Mouse (Mus musculus): ENCODE measurements around the gene Ctu1.
"Not testable (repeated sequence)": the region's sequence is repeated elsewhere in the genome, so short reads cannot be mapped to it uniquely, and the experiment has no call there.

Ctu1 gene

DNA sequence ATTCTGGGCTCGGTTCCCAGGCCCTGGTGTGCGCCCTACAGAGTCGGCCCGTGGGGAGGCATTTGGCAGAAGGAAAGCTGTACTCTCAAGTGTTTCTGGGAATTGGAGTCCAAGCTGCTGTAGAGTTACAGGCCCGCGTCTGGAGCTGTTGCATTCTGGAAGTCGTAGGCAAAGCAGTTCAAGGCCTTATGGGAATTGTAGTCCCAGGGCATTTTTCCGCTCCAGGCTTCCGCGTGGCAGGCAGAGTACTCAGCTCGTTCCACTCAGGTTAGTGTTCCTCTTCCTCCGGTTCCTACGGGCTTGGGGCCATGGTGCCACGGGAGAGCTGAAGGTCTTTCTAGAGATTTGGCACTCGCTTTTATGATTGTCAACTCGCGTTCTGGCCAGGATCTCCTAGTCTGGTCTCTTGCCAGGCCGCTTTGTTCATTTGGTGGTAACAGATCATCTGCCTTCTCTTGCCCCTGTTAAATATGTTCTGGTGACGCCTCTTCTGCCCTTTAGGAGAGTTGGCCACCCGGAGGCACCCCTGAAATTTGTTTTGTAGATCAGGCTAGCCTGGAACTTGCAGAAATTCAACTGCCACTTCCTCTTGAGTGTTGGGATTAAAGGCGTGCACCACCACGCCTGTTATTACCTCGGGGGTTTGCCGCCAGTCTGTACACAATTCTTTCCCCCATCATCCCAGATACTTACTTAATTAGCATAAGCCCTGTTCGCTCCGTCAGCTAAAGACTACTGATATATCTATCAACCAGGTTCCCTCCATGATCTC lies at the start of gene Ctu1:
Gene Ctu1 (plus strand): TSS at position 208 of the 772 bp plus-strand sequence.
- DNase-seq (ENCODE audit: low spot score in 2 of 2), result peak; percentile 66 to 90

DNA sequence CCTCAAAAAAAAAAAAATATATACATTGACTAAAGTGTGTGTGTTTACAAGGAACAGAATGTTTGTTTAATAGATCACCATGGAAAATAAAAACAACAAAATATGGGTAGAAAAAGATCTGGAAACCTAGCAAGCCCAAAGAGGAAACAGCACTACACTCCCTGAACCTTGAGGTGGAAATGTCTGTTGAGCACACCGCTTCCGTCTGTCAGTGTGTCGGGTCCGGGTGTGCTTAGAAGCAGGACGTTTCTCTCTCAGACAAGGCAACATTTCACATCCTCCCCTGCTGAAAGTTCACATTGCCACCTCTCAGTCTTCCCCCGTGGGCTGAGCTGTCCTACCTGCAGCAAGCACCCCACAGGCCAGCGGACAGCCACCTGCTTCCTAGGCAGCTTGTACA lies 48.9 kb upstream of the Ctu1 start:
- DNase-seq (ENCODE audit: low spot score in 2 of 2), result no peak

DNA sequence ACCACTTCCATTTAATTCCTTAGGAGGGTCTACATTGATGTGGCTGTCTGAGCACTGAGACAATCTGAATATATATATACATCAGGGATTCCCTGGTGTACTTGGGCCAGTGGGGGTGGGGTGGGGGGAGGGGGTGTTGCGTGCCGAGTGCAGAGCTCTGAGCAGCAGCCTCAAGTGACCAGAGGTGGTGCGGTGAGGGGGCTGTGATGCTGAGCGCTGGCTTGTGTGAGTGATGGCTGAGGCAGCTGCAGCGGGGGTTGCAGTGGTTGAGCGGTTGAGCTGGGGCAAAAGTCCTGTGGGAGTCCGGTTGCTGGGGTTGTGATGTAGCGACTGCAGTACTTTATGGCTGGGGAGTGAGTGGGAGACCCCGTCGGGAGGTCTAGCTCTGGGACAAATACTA lies 48.0 kb upstream of the Ctu1 start:
- DNase-seq (ENCODE audit: low spot score in 2 of 2), result no peak

DNA sequence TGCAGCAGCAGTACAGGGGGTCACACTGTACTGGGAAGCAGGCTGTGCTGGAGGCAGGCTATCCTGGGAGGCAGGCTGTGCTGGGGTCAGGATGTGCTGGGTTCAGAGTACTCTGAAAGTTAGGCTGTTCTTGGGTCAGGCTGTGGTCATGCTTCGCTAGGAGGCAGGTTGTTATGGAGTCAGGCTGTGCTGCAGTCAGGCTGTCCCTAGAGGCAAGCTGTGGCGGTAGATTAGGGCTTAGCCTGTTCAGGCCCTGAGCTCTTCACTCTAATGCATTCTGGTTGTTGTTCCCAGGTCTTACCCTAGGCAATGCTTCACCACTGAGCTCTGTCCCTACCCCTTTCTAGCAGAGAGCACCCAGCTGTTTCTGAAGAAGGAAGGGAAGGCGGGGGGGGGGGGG lies 46.8 kb upstream of the Ctu1 start:
- no peak for DNase-seq (ENCODE audit: low spot score in 2 of 2)

DNA sequence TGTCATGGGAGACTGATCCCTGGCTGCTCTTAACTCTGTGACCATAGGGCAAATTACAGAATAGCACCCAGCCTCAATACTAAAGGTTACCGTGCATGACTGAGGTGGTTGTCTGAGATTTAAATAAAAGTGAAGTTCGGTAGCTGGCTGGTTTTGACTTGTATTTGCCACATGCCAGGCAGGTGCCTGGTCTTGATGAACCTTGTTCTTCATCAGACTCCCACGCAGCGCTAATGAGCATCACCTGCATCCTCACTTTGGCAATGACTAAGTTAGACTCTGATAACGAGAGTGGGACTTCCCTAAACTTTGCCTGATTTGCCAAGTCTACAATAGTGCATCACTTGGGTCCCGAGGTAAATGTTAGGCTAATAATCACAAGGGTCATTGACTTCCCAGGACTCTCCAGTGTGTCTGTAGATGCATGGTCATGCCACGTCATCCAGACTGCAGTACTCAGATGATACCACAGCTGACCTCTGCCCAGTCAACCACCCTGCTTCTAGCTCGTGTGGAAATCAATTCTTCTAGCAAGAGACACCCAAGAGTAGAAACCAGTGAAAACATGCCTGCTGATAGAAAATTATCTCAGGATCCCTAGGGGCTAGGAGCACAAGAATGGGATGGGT lies 45.9 kb upstream of the Ctu1 start:
- DNase-seq (ENCODE audit: low spot score in 2 of 2), result no peak

DNA sequence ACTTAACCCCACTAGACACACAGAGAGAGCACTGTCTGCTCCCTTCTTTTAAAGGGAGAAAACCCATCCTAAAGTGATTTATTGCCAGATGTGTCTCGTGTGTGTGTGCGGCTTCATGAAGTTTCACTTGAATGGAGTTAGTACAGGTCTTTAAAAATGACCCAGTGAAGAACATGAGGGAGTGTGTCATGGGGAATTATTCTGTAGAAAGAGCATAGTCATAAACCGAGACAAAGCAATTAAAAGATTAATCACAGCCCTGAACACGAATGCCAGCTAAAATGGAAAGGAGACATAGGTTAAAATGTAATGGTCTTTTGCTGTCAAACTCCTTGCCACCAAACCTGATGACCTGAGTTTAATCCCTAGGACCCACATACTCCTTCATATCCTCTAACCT lies 37.9 kb upstream of the Ctu1 start:
- no peak for DNase-seq (ENCODE audit: low spot score in 2 of 2)

DNA sequence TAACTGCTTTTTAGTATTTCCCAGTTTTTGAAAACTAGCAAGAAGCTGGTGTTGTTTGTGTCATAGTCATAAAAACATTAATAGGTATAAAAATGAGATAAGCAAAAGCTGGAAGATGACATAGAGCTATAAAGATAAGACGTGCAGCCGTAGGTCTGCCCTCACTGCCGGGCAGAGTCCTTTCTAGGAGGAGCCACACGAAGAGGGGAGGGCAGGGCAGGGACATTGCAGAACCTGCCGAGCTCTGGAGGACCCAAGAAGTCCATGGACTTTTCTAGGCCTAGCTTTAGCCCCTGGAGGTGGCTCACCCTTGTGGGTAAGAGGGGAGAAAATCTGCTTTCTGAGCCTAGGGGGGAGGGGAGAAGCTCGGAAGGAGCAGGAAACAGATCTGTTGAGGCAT lies 37.3 kb upstream of the Ctu1 start, which contains the start of gene Ceacam18:
Gene Ceacam18 (plus strand): TSS at position 208 of the 400 bp plus-strand sequence.
- DNase-seq (ENCODE audit: low spot score in 2 of 2), result no peak

DNA sequence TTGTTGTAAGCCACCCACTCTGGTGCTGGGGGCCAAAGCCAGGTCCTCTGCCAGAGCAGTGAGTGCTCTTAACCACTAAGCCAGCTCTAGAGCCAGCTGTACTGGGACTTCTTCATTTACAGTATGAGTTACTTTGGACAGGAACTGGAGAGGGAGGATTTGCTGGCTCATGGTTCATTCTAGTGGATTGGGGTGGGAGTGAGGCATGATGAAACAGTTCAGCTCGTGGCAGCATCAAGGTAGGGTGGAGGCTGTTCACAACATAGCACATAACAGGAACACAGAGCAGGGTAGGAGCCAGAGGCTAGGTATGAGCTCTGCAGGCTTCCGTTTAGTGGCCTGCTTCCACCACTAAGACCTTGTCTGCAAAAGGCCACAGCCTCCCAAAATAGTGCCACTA lies 35.6 kb upstream of the Ctu1 start:
- no peak for DNase-seq (ENCODE audit: low spot score in 2 of 2)

DNA sequence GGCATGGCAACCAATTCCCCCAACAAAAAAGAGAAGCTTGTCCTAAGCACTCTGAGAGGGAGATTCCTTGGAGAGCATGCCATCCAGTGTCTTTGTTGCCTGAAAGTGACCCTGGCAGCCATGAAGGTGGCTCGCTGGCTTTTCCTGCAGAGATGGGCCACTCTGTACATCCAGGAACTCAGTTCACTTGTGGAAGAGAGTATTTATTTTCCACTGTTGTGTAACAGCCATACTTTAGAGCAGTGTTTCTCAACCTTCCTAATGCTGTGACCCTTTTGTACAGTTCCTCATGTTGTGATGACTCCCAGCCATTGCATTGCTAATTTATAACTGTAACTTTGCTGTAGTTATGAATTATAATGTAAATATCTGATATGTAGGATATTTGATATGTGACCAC lies 34.7 kb upstream of the Ctu1 start:
- no peak for DNase-seq (ENCODE audit: low spot score in 2 of 2)

DNA sequence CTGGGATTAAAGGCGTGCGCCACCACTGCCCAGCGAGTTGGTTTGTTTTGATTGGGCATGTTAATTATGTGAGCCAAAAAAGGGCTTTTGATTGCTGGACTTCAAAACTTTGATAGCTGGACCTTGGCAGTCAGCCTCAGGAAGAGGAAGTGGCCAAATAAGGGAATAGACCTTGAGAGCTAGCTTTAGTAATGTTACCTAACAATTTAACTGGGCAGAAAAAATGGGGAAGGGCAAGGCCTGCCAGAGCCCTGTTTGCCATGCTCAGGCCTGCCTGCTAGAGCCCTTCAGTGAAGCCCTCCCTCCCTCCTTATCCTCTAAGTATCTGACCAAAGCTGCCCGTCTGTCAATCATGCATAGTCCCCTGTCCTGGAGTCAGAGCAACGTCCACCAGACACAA lies 29.2 kb upstream of the Ctu1 start:
- DNase-seq (ENCODE audit: low spot score in 2 of 2), result no peak

DNA sequence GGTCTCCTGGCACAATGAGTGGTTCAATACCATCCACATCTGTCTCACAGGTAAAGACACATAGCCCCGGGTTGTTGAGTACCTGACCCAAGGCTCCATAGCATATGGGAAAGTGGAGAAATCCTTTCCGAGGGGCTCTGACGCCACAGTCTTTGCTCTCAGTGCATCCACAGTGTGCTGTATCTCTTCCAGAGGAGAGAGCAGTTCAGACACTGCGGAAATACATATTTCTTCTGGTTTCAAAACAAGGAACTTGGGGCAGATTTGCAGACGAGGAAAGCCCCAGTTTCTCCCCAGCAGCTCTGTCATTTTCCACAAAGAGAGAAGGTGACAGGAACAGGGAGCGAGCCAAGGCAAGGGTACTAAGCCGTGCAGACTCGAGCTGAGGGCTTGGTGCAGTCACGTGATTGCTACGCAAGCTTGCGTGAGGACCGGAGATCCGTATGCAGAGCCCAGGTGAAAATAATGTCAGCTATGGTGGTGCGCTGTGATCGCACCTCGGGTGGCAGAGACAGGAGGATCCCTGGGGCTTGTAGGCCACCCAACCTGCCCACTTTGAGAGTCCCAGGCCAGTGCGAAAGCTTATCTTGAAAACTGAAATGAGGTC lies 28.7 kb upstream of the Ctu1 start:
- DNase-seq (ENCODE audit: low spot score in 2 of 2), result no peak

DNA sequence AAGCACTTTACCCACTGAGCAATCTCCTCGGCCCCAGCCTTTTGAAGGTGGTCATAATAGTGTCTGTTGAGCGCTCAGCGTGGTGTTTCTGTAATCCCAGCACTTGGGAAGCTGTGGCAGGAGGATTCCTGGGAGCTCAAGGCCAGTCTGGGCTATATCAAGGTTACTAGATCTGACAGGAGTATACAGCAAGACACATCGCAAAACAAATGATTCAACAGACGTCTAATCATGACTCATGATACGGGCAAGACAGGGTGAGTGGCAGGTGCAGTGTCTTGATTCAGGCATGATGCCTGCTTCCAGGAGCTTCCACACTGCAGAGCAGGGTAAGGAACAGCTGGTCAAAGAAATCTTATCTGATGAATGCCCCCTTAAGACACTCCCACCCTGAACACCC lies 19.1 kb upstream of the Ctu1 start:
- DNase-seq (ENCODE audit: low spot score in 2 of 2), result no peak

DNA sequence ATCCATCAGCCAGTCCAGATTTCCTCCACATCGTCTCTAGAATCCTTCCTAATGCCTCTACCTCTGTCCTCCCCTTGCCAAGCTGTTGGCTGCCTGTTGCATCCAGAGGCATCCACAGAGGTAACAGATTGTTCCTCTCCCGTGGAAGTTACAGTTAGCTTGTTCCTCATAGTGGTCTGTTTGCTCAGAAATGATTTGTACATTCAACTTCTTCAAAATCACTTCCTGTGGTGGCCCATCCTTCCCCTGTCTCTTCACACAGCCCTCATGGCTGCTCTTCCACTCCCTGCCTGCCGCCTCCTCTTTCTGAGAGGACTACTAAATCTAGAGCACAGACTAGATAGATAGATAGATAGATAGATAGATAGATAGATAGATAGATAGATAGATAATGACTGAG lies 17.3 kb upstream of the Ctu1 start:
- no peak for DNase-seq (ENCODE audit: low spot score in 2 of 2)

DNA sequence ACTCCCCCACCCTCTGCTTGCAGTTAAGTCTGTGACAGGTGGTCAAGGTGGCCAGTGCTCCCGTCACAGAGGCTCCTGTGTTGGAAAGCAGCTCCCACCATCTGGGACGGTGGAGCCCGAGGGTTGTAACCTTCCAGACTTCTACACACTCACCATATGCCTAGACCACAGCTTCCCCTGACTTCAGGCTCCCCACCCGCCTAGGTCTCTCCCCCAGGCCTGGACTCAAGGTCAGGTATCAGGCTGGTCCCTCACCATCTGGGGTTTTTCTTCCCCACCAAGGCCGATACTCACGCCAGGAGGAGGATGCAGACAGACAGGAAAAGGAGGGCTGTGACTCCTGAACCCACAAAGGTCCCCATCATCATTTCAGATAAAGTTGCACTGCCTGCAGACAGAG lies 15.6 kb upstream of the Ctu1 start:
- no peak for DNase-seq (ENCODE audit: low spot score in 2 of 2)

DNA sequence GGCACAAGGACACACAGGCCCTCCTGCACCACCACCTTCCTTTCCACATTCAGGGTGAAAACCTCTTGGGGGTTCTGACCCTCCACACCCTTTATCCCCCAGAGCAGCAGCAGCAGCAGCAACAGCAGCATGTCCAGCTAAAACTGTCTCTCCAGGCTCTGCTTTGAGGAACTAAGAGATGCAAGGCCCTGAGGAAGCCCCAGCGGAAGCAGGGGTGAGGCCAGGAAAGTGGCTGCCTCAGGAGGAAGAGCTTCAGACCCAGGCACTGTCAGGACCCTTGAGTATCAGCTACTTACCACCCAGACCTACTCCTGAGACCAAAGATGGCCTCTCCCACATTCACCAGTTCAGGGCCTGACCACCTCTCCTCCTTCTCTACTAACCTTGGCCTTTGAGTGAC lies 11.8 kb upstream of the Ctu1 start, which contains the start of gene Siglece:
Gene Siglece (minus strand): TSS at position 160 of the 400 bp plus-strand sequence.
- no peak for DNase-seq (ENCODE audit: low spot score in 2 of 2)

DNA sequence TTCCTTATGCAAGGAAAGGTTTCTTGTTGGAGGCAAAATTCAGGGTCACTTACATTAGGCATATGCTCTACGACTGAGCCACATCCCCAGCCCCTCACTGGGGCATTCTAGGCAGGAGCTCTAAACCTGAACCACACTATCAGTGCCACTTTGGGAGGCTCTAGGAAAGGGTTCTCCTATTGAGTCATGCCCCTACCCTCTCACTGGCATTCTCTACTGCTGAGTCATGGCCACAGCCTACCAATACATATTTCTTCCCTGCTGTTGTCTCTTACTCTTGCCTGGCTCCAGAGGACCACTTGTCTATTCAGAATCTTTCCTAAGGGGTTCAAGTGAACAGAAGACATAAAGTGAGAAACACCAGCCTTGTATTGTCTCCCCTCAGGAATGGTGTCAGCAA lies 9.0 kb upstream of the Ctu1 start:
- no peak for DNase-seq (ENCODE audit: low spot score in 2 of 2)

DNA sequence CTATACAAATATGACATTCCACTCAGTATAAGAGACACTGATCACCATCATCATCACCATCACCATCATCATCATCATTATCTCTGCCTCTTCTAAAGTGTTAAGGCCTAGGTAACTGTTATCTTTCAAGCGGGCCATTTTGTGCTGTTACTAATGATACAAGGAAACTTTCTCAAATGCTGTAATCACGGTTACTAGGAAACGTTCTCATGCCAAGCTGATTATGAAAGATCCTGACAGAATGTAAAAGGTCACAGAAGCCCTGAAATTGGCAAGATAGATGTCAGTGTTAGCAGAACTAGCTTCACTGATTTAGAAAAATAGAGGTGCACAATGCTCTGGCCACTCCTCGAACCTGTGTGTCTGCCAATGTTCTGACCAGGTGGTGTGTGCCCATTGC lies 4.6 kb upstream of the Ctu1 start:
- DNase-seq (ENCODE audit: low spot score in 2 of 2), result not testable (repeated sequence)

DNA sequence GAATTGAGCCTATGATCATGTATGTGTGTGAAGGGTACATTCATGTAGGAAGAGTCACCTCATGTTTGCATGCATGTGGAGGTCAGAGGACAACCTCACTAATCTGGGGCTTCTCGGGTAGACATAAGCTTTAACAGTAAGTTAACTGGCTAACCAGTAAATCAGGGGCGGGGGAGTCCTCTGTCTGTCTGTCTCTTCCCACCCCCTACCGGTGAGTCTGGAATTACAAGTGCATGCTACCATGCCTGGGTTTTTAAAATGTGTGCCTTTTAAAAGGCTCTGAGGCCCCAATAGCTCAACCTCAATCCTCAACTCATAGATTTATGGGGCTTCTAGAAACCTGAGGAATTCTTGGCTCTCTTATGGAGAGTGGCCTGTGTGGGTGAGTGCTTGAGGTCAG lies 3.2 kb upstream of the Ctu1 start:
- no peak for DNase-seq (ENCODE audit: low spot score in 2 of 2)

DNA sequence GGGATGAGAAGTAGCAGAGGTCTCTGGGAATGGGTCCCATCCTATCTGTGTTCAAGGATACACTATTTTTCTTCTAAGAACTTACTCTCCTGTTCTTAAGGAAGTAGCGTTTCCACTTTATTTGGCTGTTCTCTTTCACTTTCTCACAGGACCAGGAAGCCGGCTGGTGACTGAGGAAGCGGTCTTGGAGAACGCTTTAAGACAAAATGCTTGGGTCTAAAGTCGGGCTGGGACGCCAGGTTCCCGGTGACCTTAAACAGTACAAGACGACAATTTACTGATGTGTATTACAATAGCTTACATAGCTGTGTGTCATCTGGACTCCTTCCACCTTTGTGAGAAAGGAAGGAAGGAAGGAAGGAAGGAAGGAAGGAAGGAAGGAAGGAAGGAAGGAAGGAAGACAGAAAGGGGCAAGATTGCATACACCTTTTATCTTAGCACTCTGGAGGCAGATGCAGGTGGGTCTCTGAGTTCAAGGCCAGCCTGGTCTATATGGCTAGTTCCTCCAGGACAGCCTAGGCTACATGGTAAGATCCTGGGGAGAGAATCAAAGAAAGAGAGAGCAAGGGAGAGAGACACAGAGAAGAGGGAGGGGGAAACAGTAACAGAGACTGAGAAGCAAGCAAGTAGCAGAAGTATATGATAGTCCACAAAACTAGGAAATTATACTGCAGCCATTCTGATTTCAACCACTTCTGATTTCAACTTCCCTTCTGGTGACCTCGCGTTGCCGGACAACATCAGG lies 580 bp upstream of the Ctu1 start:
- DNase-seq (ENCODE audit: low spot score in 2 of 2), result no peak

DNA sequence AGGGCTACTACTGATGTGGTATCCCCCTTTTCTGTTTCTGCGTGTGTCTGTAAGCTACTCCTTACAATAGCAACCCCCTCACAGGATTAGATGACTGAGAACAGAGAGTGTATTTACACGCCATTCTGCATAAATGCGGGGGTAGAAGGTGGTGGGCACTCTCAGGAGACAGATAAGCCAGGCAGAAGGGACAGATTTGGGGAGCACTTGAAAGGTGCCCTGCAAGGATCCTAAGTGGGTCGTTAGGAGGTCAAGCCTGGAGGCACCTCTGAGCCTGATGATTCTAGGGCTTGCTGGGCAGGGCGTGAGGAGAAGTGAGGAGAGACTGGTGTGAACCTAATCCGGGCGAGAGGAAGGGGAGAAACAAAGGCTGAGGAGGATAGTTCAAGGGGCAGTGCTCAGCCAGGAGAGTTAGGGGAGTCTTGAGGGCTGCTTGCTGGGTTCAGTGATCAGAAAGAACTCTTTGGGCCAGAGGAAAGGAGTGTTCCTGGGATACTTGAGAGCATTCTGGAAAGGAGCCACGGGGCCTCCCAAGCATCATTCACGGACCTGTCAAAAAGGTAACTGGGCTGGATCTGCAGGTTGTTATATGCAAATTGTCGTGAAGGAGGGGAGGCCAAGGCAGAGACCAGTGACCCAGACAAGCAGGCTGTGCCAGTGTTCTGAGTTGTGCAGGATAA lies 905 bp downstream of the Ctu1 start:
- peak; percentile 34 to 60 for DNase-seq (ENCODE audit: low spot score in 2 of 2)

DNA sequence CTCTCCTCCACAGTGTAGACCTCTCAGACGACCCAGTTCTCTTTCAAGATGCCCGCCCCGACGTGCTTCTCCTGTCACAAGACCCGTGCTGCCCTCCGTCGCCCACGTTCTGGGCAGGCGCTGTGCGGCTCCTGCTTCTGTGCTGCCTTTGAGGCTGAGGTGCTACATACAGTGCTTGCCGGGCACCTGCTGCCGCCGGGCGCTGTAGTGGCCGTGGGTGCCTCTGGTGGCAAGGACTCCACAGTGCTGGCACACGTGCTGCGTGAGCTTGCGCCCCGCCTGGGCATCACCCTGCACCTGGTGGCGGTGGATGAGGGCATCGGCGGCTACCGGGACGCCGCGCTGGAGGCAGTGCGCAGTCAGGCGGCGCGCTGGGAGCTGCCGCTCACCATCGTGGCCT lies 3.3 kb downstream of the Ctu1 start:
- DNase-seq (ENCODE audit: low spot score in 2 of 2), result no peak

DNA sequence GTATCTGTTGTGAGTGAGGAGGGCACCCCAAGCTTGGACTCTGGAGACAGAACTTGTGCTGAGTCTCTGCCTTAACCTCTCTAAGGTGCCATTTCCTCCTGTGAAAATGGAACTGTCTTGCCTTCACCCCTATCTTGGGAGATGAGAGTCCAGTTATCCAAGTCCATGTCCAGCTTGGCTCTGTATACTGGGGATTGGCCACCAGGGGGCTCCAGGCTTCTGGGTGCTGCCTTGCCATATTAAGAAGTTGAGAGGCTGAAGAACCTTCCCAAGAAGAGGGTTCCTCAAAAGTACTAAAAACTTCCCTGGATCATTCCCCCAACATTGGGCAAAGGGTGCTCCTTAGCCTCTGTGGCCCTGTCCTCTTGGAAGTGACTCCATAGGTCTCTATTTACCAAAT lies 6.7 kb downstream of the Ctu1 start:
- peak in 1 of 2 experiments; percentile 35 for DNase-seq (ENCODE audit: low spot score in 2 of 2)

All from urinary bladder, adult 18-20 months (tissue).